14 mouse cellular contexts compared by ENCODE assay signal in genomic region chr8:122658149-122658806, GRCm38 (mm10). TPM values are rescaled to one million over a fixed set of nuclear protein-coding genes. Genes with fewer than 3 reads are reported as not detected.
DNase-seq lines count a peak whose midpoint lies in the region; ATAC-seq and TF ChIP-seq lines count a peak whose summit lies in the region.
"Had no signal": no experiment of that assay in that cellular context is flagged by ENCODE, and none has a peak within 500 bp of the region (broad histone marks: within the 10 kb centered on the region; RNA-seq: fewer than 3 reads in every experiment).

No protein-coding gene starts in this region.

- H3K4me3 ChIP-seq in intestine, embryonic 15.5 days (replicated peaks): no peak overlapping the region
- no peak overlapping the region for H3K4me3 ChIP-seq in intestine, postnatal 0 days (ENCODE audit: low read depth, low read length)
- no peak overlapping the region for H3K4me3 ChIP-seq in embryonic facial prominence, embryonic 14.5 days (ENCODE audit: low read depth, low read length)
- H3K4me3 ChIP-seq in neural tube, embryonic 11.5 days (ENCODE audit: low read depth, low read length): no peak overlapping the region
- H3K4me3 ChIP-seq: forebrain, embryonic 12.5 days had no signal

- H3K4me2 ChIP-seq in intestine, embryonic 15.5 days (replicated peaks): no peak overlapping the region
- H3K4me2 ChIP-seq in intestine, postnatal 0 days (replicated peaks; ENCODE audit: low read depth): no peak overlapping the region
- H3K4me2 ChIP-seq in embryonic facial prominence, embryonic 14.5 days (ENCODE audit: low read depth, low read length): peak overlapping the region; percentile 33
- H3K4me2 ChIP-seq in neural tube, embryonic 11.5 days (ENCODE audit: low read depth): no peak overlapping the region
- H3K4me2 ChIP-seq: forebrain, embryonic 12.5 days had no signal

- peaks cover 38% of the 10 kb centered on the region for H3K4me1 ChIP-seq in intestine, embryonic 15.5 days (replicated peaks)
- no peaks in the 10 kb centered on the region for H3K4me1 ChIP-seq in intestine, postnatal 0 days (replicated peaks; ENCODE audit: control insufficient read depth, insufficient read depth, low read length)
- peaks cover 46% of the 10 kb centered on the region for H3K4me1 ChIP-seq in embryonic facial prominence, embryonic 14.5 days (ENCODE audit: control insufficient read depth, insufficient read depth, low read length)
- peaks cover 11% of the 10 kb centered on the region for H3K4me1 ChIP-seq in neural tube, embryonic 11.5 days (ENCODE audit: control insufficient read depth, insufficient read depth, low read length)

- 57% methylated on average over 10 of the region's 10 CpGs for WGBS in intestine, embryonic 15.5 days
- 73% methylated on average over 10 of the region's 10 CpGs for WGBS in intestine, postnatal 0 days
- WGBS in embryonic facial prominence, embryonic 14.5 days: 30% methylated on average over 10 of the region's 10 CpGs
- WGBS in neural tube, embryonic 11.5 days: 58% methylated on average over 10 of the region's 10 CpGs

- no peaks in the 10 kb centered on the region for H3K27me3 ChIP-seq in intestine, embryonic 15.5 days (replicated peaks)
- no peaks in the 10 kb centered on the region for H3K27me3 ChIP-seq in intestine, postnatal 0 days (replicated peaks; ENCODE audit: control insufficient read depth, insufficient read depth, low read length)
- H3K27me3 ChIP-seq in embryonic facial prominence, embryonic 14.5 days (replicated peaks; ENCODE audit: control insufficient read depth, insufficient read depth, low read length): no peaks in the 10 kb centered on the region
- no peaks in the 10 kb centered on the region for H3K27me3 ChIP-seq in neural tube, embryonic 11.5 days (ENCODE audit: control insufficient read depth, insufficient read depth, low read length)
- H3K27me3 ChIP-seq: forebrain, embryonic 12.5 days had no signal

- no peaks in the 10 kb centered on the region for H3K9me3 ChIP-seq in intestine, embryonic 15.5 days
- H3K9me3 ChIP-seq in intestine, postnatal 0 days (ENCODE audit: control insufficient read depth): no peaks in the 10 kb centered on the region
- no peaks in the 10 kb centered on the region for H3K9me3 ChIP-seq in embryonic facial prominence, embryonic 14.5 days (ENCODE audit: control insufficient read depth, low read length)
- no peaks in the 10 kb centered on the region for H3K9me3 ChIP-seq in neural tube, embryonic 11.5 days (ENCODE audit: control insufficient read depth, low read length)
- H3K9me3 ChIP-seq: forebrain, embryonic 12.5 days had no signal

- peak overlapping the region; percentile 20; the same call in 1 of the 2 replicates for H3K27ac ChIP-seq in intestine, embryonic 15.5 days
- no peak overlapping the region for H3K27ac ChIP-seq in intestine, postnatal 0 days (ENCODE audit: low read depth, low read length)
- H3K27ac ChIP-seq in embryonic facial prominence, embryonic 14.5 days (replicated peaks; ENCODE audit: low read depth, low read length): peak overlapping the region; percentile 57
- H3K27ac ChIP-seq in neural tube, embryonic 11.5 days (ENCODE audit: low read depth, low read length): peak overlapping the region; percentile 50
- H3K27ac ChIP-seq: forebrain, embryonic 12.5 days had no signal

- TF ChIP-seq CTCF in intestine, postnatal 0 days (IDR thresholded peaks at IDR 0.05; ENCODE audit: low read depth): no peak

- no peaks in the 10 kb centered on the region for H3K36me3 ChIP-seq in intestine, embryonic 15.5 days
- no peaks in the 10 kb centered on the region; the same call in 1 of the 2 replicates for H3K36me3 ChIP-seq in intestine, postnatal 0 days (ENCODE audit: control insufficient read depth, insufficient read depth)
- H3K36me3 ChIP-seq in embryonic facial prominence, embryonic 14.5 days (ENCODE audit: control insufficient read depth, insufficient read depth, low read length): no peaks in the 10 kb centered on the region
- H3K36me3 ChIP-seq in neural tube, embryonic 11.5 days (ENCODE audit: control insufficient read depth, insufficient read depth, low read length): no peaks in the 10 kb centered on the region
- H3K36me3 ChIP-seq: forebrain, embryonic 12.5 days had no signal

- H3K9ac ChIP-seq in intestine, embryonic 15.5 days: no peak overlapping the region
- H3K9ac ChIP-seq in intestine, postnatal 0 days (ENCODE audit: low read depth, low read length): no peak overlapping the region
- no peak overlapping the region for H3K9ac ChIP-seq in embryonic facial prominence, embryonic 14.5 days (ENCODE audit: low read depth, low read length)
- no peak overlapping the region for H3K9ac ChIP-seq in neural tube, embryonic 11.5 days (ENCODE audit: low read length)
- H3K9ac ChIP-seq: forebrain, embryonic 12.5 days had no signal

- peak; percentile 86 for DNase-seq in embryo, embryonic 11 days
- DNase-seq in embryonic facial prominence, embryonic 14.5 days (ENCODE audit: low spot score): peak; percentile 89
- peak; percentile 54 for DNase-seq in neural tube, embryonic 11.5 days (ENCODE audit: low spot score)
- no peak for DNase-seq in cerebellum, adult 18-20 months
- DNase-seq: adrenal gland, adult 2 months; gastrocnemius, postnatal 25 days; heart, postnatal 10 days; kidney, adult 8-10 months; lung, adult 18-20 months had no signal

- no peak for ATAC-seq in intestine, embryonic 15.5 days
- no peak for ATAC-seq in intestine, postnatal 0 days
- ATAC-seq in embryonic facial prominence, embryonic 14.5 days (ENCODE audit: low read depth): peak; percentile 67
- ATAC-seq in neural tube, embryonic 11.5 days (ENCODE audit: insufficient read depth, low FRiP score, low TSS enrichment): no peak
- no peak for ATAC-seq in CD4-positive, CD25-positive, alpha-beta regulatory T cell, adult 4 months

RNA-seq across cellular contexts. Expression of gene Pabpn1l, which starts 35.7 kb away (rescaled TPM):
- not detected in 2 replicates for polyA plus RNA-seq in intestine, embryonic 15.5 days (2015; fragmentation: Nextera tagmentation; extraction: Ambion mirVana)
- polyA plus RNA-seq in intestine, postnatal 0 days (2015; fragmentation: Nextera tagmentation; extraction: Ambion mirVana): 0.13 TPM in 1 of 2 replicates, not detected in the other
- polyA plus RNA-seq in embryonic facial prominence, embryonic 14.5 days (2014; fragmentation: Nextera tagmentation; extraction: Ambion mirVana): 0.35 TPM in 1 of 2 replicates, not detected in the other
- not detected in 2 replicates for polyA plus RNA-seq in neural tube, embryonic 11.5 days (2014; fragmentation: Nextera tagmentation; extraction: Ambion mirVana)
- not detected for polyA plus RNA-seq in CD4-positive, CD25-positive, alpha-beta regulatory T cell, adult 4 months (2017; shearing (Covaris generic))
- polyA plus RNA-seq: adrenal gland, adult 2 months; forebrain, embryonic 12.5 days; testis, adult 2 months had no signal

RNA-seq across cellular contexts. Expression of gene Cbfa2t3, which starts 40.6 kb away (rescaled TPM):
- polyA plus RNA-seq in intestine, embryonic 15.5 days (2015; fragmentation: Nextera tagmentation; extraction: Ambion mirVana): 4.6 and 4.7 TPM in 2 replicates
- polyA plus RNA-seq in intestine, postnatal 0 days (2015; fragmentation: Nextera tagmentation; extraction: Ambion mirVana): 5.9 and 7.6 TPM in 2 replicates
- 7.2 and 8.1 TPM in 2 replicates for polyA plus RNA-seq in embryonic facial prominence, embryonic 14.5 days (2014; fragmentation: Nextera tagmentation; extraction: Ambion mirVana)
- 7.5 and 8.5 TPM in 2 replicates for polyA plus RNA-seq in neural tube, embryonic 11.5 days (2014; fragmentation: Nextera tagmentation; extraction: Ambion mirVana)
- polyA plus RNA-seq in CD4-positive, CD25-positive, alpha-beta regulatory T cell, adult 4 months (2017; shearing (Covaris generic)): under 1 TPM in 1 of 2 experiments, not detected in 1; 0.25 TPM

RNA-seq across cellular contexts. Expression of gene Trappc2l, which starts 46.8 kb away (rescaled TPM):
- 58.0 and 76.0 TPM in 2 replicates for polyA plus RNA-seq in intestine, embryonic 15.5 days (2015; fragmentation: Nextera tagmentation; extraction: Ambion mirVana)
- polyA plus RNA-seq in intestine, postnatal 0 days (2015; fragmentation: Nextera tagmentation; extraction: Ambion mirVana): 136 and 144 TPM in 2 replicates
- polyA plus RNA-seq in embryonic facial prominence, embryonic 14.5 days (2014; fragmentation: Nextera tagmentation; extraction: Ambion mirVana): 66.7 and 74.5 TPM in 2 replicates
- polyA plus RNA-seq in neural tube, embryonic 11.5 days (2014; fragmentation: Nextera tagmentation; extraction: Ambion mirVana): 55.6 and 59.7 TPM in 2 replicates
- 10 to 100 TPM; 45.0 to 70.1 TPM for polyA plus RNA-seq in CD4-positive, CD25-positive, alpha-beta regulatory T cell, adult 4 months (2017; shearing (Covaris generic))

RNA-seq across cellular contexts. Expression of gene Galns, which starts 47.0 kb away (rescaled TPM):
- polyA plus RNA-seq in intestine, embryonic 15.5 days (2015; fragmentation: Nextera tagmentation; extraction: Ambion mirVana): 17.1 and 18.8 TPM in 2 replicates
- 58.1 and 59.0 TPM in 2 replicates for polyA plus RNA-seq in intestine, postnatal 0 days (2015; fragmentation: Nextera tagmentation; extraction: Ambion mirVana)
- polyA plus RNA-seq in embryonic facial prominence, embryonic 14.5 days (2014; fragmentation: Nextera tagmentation; extraction: Ambion mirVana): 13.1 TPM in 2 replicates
- polyA plus RNA-seq in neural tube, embryonic 11.5 days (2014; fragmentation: Nextera tagmentation; extraction: Ambion mirVana): 5.4 and 6.6 TPM in 2 replicates
- polyA plus RNA-seq in CD4-positive, CD25-positive, alpha-beta regulatory T cell, adult 4 months (2017; shearing (Covaris generic)): 10 to 100 TPM in 1 of 2 experiments, 1 to 10 TPM in 1; 8.7 to 12.7 TPM

Comparison
In these comparisons a context has a peak if more than half of its experiments do, and no peak if none do; other contexts are left out.
1. DNase-seq: peak in embryo, embryonic 11 days (single experiment), embryonic facial prominence, embryonic 14.5 days (single experiment) and neural tube, embryonic 11.5 days (single experiment); none in cerebellum, adult 18-20 months (0 of 2).